Mouse (Mus musculus) hindbrain, embryonic 12.5 days (tissue): ENCODE data around the gene Dpep2nb. TPM values are rescaled to one million over a fixed set of nuclear protein-coding genes. Genes with fewer than 3 reads are reported as not detected.

Experiments used
- ATAC-seq: fragments of 200-750 bp; cut with Nextera tagmentation; 2 replicates; pipeline ENCODE4 v1.8.0; 2017; ENCODE audit warnings: moderate TSS enrichment; ENCODE audit not compliant: low FRiP score
- H3K27ac ChIP-seq: fragments of 300-500 bp; sonication (generic); 2 replicates; pipeline ENCODE4 v1.5.1; 2016; ENCODE audit warnings: mild to moderate bottlenecking
- H3K27me3 ChIP-seq: fragments of 300-500 bp; sonication (generic); 2 replicates; pipeline ENCODE4 v1.6.1; 2016; ENCODE audit warnings: mild to moderate bottlenecking
- H3K36me3 ChIP-seq: fragments of 300-500 bp; sonication (generic); 2 replicates; pipeline ENCODE4 v1.6.1; 2016; ENCODE audit warnings: mild to moderate bottlenecking
- H3K4me1 ChIP-seq: fragments of 300-500 bp; sonication (generic); 2 replicates; pipeline ENCODE4 v1.6.1; 2016
- H3K4me2 ChIP-seq: fragments of 300-500 bp; sonication (generic); replicated peaks from 2 replicates; pipeline ENCODE4 v1.6.1; 2016; ENCODE audit warnings: mild to moderate bottlenecking
- H3K4me3 ChIP-seq: fragments of 300-500 bp; sonication (generic); 2 replicates; pipeline ENCODE4 v1.5.1; 2016; ENCODE audit warnings: mild to moderate bottlenecking
- H3K9ac ChIP-seq: fragments of 300-500 bp; sonication (generic); 2 replicates; pipeline ENCODE4 v1.6.1; 2016; ENCODE audit warnings: mild to moderate bottlenecking, moderate library complexity
- H3K9me3 ChIP-seq: fragments of 300-500 bp; sonication (generic); replicated peaks from 2 replicates; pipeline ENCODE4 v1.6.1; 2016; ENCODE audit warnings: mild to moderate bottlenecking
- WGBS: fragments of 180-500 bp; shearing (Covaris S2); methylation state at CpG from one replicate; pipeline ENCODE4 v1.1.7; 2016; 5-methylcytosine and 5-hydroxymethylcytosine counted together
- polyA plus RNA-seq: library from polyadenylated mRNA; unstranded; fragments of >200 nt; fragmentation: Nextera tagmentation; extraction: Ambion mirVana; gene quantifications from 2 replicates; pipeline ENCODE4 v1.2.1, GENCODE M21; 2016

Dpep2nb gene
- polyA plus RNA-seq, 1 experiment from 2014 or later, result not detected

DNA sequence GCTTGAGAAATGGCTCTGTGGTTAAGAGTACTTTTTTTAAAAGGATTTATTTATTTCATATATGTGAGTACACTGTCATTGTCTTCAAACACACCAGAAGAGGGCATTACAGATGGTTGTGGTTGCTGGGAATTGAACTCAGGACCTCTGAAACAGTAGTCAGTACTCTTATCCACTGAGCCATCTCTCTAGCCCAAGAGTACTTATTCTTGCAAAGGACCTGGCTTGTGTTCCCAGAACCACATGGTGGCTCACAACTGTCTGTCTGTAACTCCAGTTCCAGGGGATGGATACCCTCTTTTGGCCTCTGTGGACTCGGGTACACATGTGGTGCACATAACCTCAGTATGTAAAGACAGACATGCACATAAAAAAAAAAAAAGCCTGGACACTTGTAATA is 36.4 kb downstream of the Dpep2nb start:
- Histone ChIP-seq H3K27me3 (peaks cover 36% of the 10 kb centered on the region), H3K4me3 (no peak overlapping the region), H3K4me1 (peaks cover 14% of the 10 kb centered on the region), H3K9ac (no peak overlapping the region), H3K36me3 (no peaks in the 10 kb centered on the region), H3K9me3 (no peaks in the 10 kb centered on the region), H3K4me2 (no peak overlapping the region), H3K27ac (no peak overlapping the region)
- ATAC-seq, result no peak
- WGBS, result 80% methylated on average over 1 of the region's 1 CpGs

DNA sequence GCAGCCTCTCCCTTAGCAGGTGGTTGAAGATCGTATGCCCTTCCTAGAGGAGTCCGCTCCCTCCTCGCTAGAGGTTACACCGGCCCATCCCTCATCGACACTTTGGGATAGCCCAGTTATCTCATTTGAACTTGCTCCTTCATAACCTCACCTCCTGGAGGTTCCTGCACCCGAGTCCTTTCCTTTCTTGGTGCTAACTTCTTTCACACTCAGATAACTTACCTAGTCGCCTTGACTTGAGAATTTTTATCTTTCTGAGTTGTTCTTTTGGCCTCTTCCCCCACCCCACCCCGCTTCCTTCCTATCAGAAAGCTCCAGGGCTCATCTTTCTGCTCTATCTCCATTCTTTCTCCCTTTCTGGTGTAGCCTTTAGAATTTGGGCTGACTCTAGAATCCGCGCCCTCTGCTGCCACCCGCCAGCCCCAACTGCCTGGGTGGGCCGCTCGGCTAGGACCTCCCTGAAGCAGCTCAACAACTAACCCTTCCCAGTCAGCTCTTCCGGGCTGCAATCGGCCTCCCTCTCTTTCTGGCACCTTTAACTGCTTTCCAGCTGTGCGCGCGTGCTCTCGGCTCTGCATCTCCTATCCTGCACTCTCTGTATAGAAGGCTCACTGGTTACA is 39.0 kb downstream of the Dpep2nb start:
- Histone ChIP-seq H3K27me3 (peaks cover 45% of the 10 kb centered on the region), H3K9ac (no peak overlapping the region), H3K4me1 (peaks cover 15% of the 10 kb centered on the region), H3K4me2 (peak overlapping the region; percentile 72), H3K4me3 (peak overlapping the region; percentile 54; the same call in 1 of the 2 replicates), H3K36me3 (no peaks in the 10 kb centered on the region), H3K27ac (no peak overlapping the region), H3K9me3 (no peaks in the 10 kb centered on the region)
- WGBS, result 6% methylated on average over 19 of the region's 19 CpGs
- ATAC-seq, result no peak

DNA sequence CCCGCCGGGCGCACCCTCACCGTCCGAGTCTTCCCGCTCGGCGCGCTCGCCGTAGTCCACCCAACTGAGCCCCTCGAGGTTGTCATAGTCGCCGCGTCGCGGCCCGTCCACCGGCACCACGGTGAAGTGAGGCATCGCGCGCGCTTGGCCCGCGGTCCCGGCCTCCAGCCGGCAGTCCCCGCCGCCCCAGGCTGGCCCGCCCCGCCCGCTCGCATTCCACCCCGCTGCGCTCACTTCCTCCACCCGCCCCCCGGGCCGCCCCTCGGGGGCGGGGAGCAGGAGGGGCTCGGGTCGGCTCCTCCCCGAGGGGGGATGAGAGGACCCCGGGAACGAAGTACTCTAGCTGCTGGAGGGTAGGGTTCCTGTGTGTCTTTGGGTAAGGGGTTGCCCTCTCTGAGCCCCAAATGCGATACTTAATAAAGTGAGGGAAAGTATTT is 39.9 kb downstream of the Dpep2nb start, which contains the start of gene Slc12a4:
Gene Slc12a4, minus strand, starts transcription at position 193 of the 437 bp plus-strand sequence.
- peak within 1 kb of the TSS; percentile 54 for H3K4me3 ChIP-seq
- H3K9me3 ChIP-seq, result no peaks in the 10 kb centered on the region
- H3K4me1 ChIP-seq, result peaks cover 15% of the 10 kb centered on the region
- ATAC-seq, result peak; percentile 56
- H3K9ac ChIP-seq, result peak within 1 kb of the TSS; percentile 56
- peaks cover 45% of the 10 kb centered on the region for H3K27me3 ChIP-seq
- H3K27ac ChIP-seq, result 0 out of 2 replicates have a peak within 1 kb of the TSS, but pooled peaks have one; percentile 17
- no peaks in the 10 kb centered on the region for H3K36me3 ChIP-seq
- peak within 1 kb of the TSS; percentile 72 for H3K4me2 ChIP-seq
- WGBS, result under 1% methylated on average over 45 of the region's 47 CpGs

DNA sequence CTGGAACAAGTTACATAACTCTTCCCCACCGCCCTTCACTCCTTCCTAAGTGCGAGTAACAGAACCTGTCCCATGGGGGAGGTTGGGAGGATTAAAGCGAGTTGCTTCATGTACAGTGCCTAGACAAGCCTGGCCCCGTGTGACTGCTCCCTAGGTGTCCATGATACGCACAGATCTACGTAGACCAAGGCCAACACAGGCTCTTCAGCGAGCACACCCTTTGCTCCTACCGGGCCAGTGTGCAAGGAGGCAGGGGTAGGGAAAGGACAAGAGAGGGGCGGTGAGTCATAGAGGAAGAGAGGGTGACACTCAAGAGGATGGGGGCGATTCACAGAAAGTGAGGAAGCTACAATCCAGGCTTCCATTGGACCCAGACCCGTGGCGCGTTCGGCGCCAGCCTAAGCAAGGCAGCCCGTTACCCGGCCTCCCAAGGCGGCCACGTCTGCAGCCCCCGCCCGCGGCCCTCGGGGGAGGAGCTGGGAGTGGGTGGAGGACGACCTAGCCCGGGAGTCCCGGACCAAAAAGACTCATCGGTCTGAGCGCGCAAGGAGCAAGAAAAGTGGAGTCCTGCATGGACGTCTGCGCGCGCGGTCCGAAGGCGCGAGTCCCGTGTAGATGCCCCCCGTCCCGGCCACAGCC is 40.4 kb downstream of the Dpep2nb start:
- peak overlapping the region; percentile 54 for H3K4me3 ChIP-seq
- peaks cover 45% of the 10 kb centered on the region for H3K27me3 ChIP-seq
- 3% methylated on average over 40 of the region's 40 CpGs for WGBS
- peak; percentile 46 for ATAC-seq
- no peaks in the 10 kb centered on the region for H3K36me3 ChIP-seq
- peak overlapping the region; percentile 72 for H3K4me2 ChIP-seq
- H3K27ac ChIP-seq, result 0 out of 2 replicates have a peak overlapping the region, but pooled peaks have one; percentile 17
- H3K9me3 ChIP-seq, result no peaks in the 10 kb centered on the region
- H3K4me1 ChIP-seq, result peaks cover 15% of the 10 kb centered on the region
- H3K9ac ChIP-seq, result peak overlapping the region; percentile 56

DNA sequence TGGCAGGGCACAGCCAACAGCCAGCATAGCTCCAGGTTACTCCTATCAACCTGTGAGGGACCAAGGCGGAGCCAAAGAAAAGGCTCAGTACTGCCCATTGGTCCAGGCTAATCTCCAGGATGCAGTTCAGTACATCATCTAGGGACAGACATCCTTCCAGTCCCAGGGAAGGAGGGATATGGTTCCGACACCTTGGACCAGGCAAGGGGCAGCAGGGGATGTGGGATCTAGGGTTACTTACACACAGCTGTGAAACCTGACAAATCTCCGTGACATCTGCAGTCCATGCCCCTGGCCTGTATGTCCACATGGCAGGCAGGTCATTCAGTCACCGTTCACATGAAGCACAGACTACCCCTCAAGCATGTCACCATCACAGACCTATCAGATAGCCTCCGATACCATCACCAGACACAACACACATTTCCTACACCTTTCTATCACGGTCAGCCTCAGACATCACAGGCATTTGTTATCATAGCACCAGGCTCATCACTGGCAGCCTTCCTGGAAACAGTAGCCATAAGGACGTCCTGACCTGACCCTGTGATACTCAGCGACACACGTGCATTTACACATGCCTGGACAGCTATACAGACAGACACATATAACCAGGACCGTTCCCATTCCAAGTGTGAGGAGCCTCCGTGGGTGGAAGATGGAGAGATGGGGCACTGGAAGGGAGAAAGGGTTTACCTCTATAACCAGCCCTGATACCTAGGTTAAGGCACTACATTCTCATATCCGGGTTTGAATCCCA is 41.1 kb downstream of the Dpep2nb start:
- WGBS, result 63% methylated on average over 12 of the region's 12 CpGs
- Histone ChIP-seq H3K4me3 (peak overlapping the region; percentile 54), H3K4me1 (peaks cover 15% of the 10 kb centered on the region), H3K27me3 (peaks cover 45% of the 10 kb centered on the region), H3K36me3 (no peaks in the 10 kb centered on the region), H3K4me2 (peak overlapping the region; percentile 72), H3K9ac (no peak overlapping the region), H3K27ac (no peak overlapping the region), H3K9me3 (no peaks in the 10 kb centered on the region)
- no peak for ATAC-seq

DNA sequence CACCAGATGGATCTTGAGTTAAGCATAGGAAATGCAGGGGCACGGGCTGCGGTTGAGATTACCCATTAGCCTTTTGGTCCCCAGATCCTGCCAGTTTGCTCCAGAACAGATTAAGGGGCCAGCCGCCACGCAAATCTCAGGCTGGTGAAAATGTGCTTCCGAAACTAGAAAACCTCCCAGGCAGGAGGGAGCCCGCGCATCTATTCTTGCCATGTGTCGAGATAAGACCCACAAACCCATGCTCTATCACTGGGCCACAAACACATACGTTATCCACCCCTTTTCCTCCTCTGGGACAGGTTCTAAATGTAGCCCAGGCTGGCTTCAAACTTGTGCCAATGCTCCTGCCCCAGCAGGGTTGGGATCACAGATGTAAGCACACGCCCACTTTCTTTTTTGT is 44.2 kb downstream of the Dpep2nb start:
- H3K4me3 ChIP-seq, result no peak overlapping the region
- no peak overlapping the region for H3K9ac ChIP-seq
- peaks cover 15% of the 10 kb centered on the region for H3K4me1 ChIP-seq
- 92% methylated on average over 10 of the region's 10 CpGs for WGBS
- peaks cover 30% of the 10 kb centered on the region for H3K27me3 ChIP-seq
- H3K36me3 ChIP-seq, result no peaks in the 10 kb centered on the region
- no peaks in the 10 kb centered on the region for H3K9me3 ChIP-seq
- no peak overlapping the region for H3K4me2 ChIP-seq
- ATAC-seq, result no peak
- H3K27ac ChIP-seq, result no peak overlapping the region

DNA sequence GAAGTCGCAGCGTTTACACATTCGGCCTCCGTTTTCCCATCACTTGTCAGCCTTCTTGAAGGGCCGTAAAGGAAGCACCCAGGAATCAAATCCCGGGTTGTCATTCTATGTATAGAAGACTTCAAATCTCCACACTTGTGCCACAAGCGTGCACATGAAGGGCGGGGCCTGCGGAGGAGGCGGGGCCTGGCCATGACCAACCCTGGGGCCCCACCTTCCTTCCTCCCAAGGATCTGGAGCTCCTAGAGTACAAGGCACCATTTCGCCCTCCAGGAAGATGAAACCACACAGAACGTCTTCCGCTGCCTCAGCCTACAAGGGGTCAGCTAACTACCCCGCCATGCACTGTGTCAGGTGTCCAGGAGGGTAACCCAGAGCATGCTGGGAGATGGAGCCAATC is 44.7 kb downstream of the Dpep2nb start:
- H3K27me3 ChIP-seq, result peaks cover 26% of the 10 kb centered on the region
- no peak overlapping the region for H3K27ac ChIP-seq
- no peak for ATAC-seq
- H3K9me3 ChIP-seq, result no peaks in the 10 kb centered on the region
- no peak overlapping the region for H3K4me2 ChIP-seq
- H3K4me1 ChIP-seq, result peaks cover 14% of the 10 kb centered on the region
- H3K36me3 ChIP-seq, result no peaks in the 10 kb centered on the region
- WGBS, result 77% methylated on average over 14 of the region's 14 CpGs
- no peak overlapping the region for H3K4me3 ChIP-seq
- H3K9ac ChIP-seq, result no peak overlapping the region

DNA sequence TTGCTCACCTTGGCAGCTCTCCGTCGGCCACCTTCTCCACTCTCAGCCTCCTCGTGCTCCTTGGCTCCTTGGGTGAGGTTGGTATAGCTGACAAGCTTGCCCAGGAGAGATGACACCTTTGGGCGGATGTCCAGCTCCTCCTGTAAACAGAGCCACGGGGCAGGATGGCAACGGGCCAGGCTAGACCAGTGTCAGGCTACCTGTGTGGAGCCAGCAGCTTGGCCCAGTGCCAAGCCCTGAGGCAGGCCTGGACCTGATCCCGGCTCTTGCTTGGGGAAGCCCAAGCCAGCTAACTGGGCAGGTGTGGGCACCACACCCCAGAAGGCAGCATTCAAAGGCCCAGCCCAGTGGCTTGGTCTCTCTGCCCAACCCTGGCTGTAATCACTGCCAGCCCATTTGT is 46.4 kb downstream of the Dpep2nb start:
- no peak overlapping the region for H3K9ac ChIP-seq

DNA sequence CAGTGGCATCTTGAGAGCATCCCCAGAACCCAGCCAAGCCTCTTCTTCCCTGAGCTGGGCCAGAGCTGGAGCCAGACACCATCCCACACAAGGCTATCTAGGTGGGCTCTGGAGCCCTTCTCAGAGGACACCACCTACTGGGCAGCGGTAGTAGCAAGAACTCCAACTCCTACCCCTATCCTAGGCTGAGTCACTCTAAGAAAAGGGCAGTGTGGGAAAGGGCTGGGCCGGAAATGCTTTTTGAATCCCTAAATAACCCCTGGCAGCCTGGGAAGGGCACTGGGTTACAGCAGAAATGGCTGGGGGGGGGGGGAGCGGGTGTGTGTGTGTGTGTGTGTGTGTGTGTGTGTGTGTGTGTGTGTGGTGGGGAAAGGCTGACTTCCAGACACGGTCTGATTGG is 48.0 kb downstream of the Dpep2nb start:
- Histone ChIP-seq H3K36me3 (no peaks in the 10 kb centered on the region), H3K9ac (no peak overlapping the region), H3K27ac (no peak overlapping the region), H3K4me2 (no peak overlapping the region), H3K4me1 (no peaks in the 10 kb centered on the region), H3K9me3 (no peaks in the 10 kb centered on the region), H3K4me3 (no peak overlapping the region), H3K27me3 (no peaks in the 10 kb centered on the region)
- ATAC-seq, result no peak
- 77% methylated on average over 2 of the region's 4 CpGs for WGBS

More for the DNA sequence above, 46.4 kb downstream of the Dpep2nb start:
- ATAC-seq, result no peak
- H3K27ac ChIP-seq, result no peak overlapping the region
- H3K36me3 ChIP-seq, result no peaks in the 10 kb centered on the region
- H3K27me3 ChIP-seq, result peaks cover 9% of the 10 kb centered on the region
- no peaks in the 10 kb centered on the region for H3K9me3 ChIP-seq
- H3K4me1 ChIP-seq, result peaks cover under 1% of the 10 kb centered on the region; the same call in 1 of the 2 replicates
- no peak overlapping the region for H3K4me3 ChIP-seq
- 90% methylated on average over 7 of the region's 7 CpGs for WGBS
- no peak overlapping the region for H3K4me2 ChIP-seq

DNA sequence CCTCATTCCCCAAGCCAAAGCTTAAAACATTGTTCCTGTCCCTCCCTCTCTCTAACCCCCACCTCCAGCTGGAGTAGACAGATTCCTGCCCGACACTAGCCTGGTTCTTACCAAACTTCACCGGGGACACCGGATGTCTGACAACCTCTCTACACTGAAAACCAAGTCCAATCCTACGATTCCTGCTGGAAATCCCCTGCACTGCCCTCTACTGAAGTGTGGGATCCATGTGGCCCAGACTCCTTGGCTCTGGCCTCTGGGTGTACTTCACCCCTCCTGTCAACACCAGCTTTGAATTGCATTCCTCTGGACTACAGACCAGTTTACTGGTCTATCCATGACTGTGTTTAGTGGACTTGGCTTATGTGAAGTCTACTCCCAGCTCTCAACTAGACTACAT is 49.2 kb downstream of the Dpep2nb start:
- H3K9me3 ChIP-seq, result no peaks in the 10 kb centered on the region
- no peaks in the 10 kb centered on the region for H3K36me3 ChIP-seq
- no peak for ATAC-seq
- H3K27ac ChIP-seq, result no peak overlapping the region
- no peaks in the 10 kb centered on the region for H3K27me3 ChIP-seq
- H3K9ac ChIP-seq, result no peak overlapping the region
- H3K4me3 ChIP-seq, result no peak overlapping the region
- WGBS, result 81% methylated on average over 4 of the region's 4 CpGs
- no peak overlapping the region for H3K4me2 ChIP-seq
- H3K4me1 ChIP-seq, result no peaks in the 10 kb centered on the region

DNA sequence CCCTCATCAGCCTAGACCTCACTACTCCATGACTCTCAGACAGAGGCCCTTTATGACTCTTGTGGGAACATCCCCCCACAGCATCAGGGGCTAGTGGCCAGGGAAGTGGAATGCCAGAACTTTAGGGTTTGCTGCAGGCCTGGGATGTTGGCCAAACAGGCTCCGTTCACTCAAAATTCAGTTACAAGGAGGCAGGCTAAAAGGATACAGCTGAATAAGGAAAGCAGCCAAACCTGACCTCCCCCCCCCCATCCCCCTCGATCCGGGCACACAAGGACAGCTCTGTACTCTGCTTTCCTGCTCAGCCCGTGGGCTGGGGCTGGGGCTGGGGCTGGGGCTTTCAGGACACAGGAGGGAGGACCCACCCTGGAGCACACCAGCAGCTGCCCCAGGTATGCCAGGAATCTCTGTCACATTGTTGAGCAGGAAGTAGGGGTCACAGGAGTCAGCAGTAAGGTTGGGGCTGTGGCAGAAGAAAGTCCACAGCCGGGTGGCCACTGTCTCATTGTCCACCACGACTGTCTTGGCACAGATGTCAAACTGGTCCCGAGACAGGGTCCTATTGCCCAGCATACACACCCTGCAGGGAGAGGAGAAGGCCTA is 54.6 kb downstream of the Dpep2nb start:
- no peak overlapping the region for H3K4me2 ChIP-seq
- H3K27me3 ChIP-seq, result no peaks in the 10 kb centered on the region
- ATAC-seq, result no peak; the same call in 1 of the 2 replicates
- H3K4me3 ChIP-seq, result no peak overlapping the region
- no peaks in the 10 kb centered on the region for H3K9me3 ChIP-seq
- 54% methylated on average over 7 of the region's 7 CpGs for WGBS
- H3K36me3 ChIP-seq, result peaks cover 7% of the 10 kb centered on the region; the same call in 1 of the 2 replicates
- H3K27ac ChIP-seq, result peak overlapping the region; percentile 19; the same call in 1 of the 2 replicates
- H3K9ac ChIP-seq, result no peak overlapping the region
- no peaks in the 10 kb centered on the region for H3K4me1 ChIP-seq

DNA sequence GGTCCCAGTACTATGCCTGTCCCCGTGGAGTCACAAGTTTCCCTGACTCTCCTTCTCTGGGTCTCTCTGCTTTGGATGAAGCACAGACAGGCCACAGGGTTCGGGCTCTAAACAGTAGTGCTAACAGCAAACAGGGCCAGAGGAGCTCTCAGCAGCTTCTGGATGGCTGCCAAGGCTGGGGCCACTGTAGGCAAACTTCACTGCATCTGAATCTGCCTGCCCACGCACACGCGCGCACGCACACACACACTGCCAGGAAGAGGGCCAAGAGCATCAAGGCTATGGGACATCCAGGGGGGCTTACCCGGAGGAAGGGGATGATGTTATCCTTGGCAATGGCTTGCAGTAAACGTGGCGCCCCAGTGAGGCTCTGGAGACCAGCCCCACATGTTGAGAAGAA is 56.4 kb downstream of the Dpep2nb start:
- Histone ChIP-seq H3K9ac (no peak overlapping the region), H3K9me3 (no peaks in the 10 kb centered on the region), H3K4me3 (no peak overlapping the region), H3K4me1 (no peaks in the 10 kb centered on the region), H3K27me3 (no peaks in the 10 kb centered on the region), H3K27ac (no peak overlapping the region), H3K36me3 (peaks cover 10% of the 10 kb centered on the region; the same call in 1 of the 2 replicates), H3K4me2 (no peak overlapping the region)
- ATAC-seq, result no peak
- WGBS, result 83% methylated on average over 10 of the region's 10 CpGs
